Mouse (Mus musculus): ENCODE results near the gene Fhit. TPM values are rescaled to one million over a fixed set of nuclear protein-coding genes. Genes with fewer than 3 reads are reported as not detected.

Fhit gene
- polyA plus RNA-seq, 1 experiment: 1.6 TPM

DNA sequence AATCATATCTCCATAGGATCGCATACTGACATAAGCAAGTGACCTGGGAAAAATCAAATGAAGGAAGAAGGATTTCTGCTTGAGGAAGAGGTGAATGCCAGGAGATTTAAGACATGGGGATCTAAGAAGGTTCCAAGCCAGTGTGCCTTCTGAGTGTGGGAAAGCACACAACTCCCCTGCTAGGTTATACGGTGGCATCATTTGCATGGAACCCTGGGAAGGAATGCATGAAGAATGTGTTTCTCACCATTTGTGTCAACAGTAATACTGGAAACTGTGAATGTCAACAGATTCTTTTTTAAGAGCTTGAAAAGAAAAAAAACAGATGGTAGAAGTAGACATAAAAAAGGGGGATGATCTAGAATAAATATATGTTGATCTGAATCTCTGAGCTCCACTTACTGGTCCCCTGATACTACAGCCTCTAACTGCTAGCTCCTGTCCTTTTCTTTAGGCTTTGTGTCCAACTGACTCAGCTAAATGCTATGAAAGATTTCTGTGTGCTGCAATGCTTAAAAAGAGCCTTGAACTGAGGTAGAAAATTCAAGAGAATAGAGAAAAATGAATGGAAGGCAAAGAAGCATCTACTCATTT, 1473.1 kb downstream of the Fhit start:
- WGBS: 88% methylated on average over 2 of the region's 2 CpGs
- TF ChIP-seq CTCF (IDR thresholded peaks at IDR 0.05; ENCODE audit: insufficient read depth, low read length) (no peak), POLR2A (IDR thresholded peaks at IDR 0.05; ENCODE audit: borderline replicate concordance, extremely low read depth, low read depth, low read length) (no peak)
- Histone ChIP-seq H3K4me1 (ENCODE audit: control insufficient read depth, insufficient read depth, low read length) (no peaks in the 10 kb centered on the region), H3K4me3 (replicated peaks; ENCODE audit: extremely low read depth, low read depth, low read length) (no peak overlapping the region)
- no peak for DNase-seq

- TF ChIP-seq CTCF (IDR thresholded peaks at IDR 0.05; ENCODE audit: insufficient read depth, low read length): no peak
- Histone ChIP-seq H3K4me3 (replicated peaks; ENCODE audit: extremely low read depth, low read depth, low read length) (no peak overlapping the region), H3K4me1 (ENCODE audit: control insufficient read depth, insufficient read depth, low read length) (no peaks in the 10 kb centered on the region)
- WGBS: 78% methylated on average over 1 of the region's 1 CpGs
- no peak for DNase-seq
These were observed 1477.5 kb downstream of the Fhit start for GRCm38 (mm10) chr14:9684362-9684761.

DNA sequence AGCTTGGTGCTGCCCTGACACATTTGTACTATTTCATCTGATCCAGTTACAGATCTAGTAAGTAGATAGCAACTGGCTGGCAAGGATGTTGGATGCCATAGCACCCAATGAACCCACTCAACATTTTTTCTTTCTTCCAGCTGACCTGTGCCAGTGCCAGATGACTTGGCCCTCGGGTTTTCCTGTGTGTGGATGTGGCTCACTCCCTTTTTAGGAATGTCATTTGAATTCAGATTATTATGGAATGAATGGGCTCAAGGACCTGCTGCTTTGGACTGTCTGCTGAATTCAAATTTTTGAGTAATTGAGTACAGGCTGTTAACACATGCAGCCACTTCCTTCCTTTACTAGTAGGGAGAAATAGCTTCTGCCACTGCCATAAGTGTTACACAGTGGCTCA, 1489.1 kb downstream of the Fhit start:
- DNase-seq: no peak
- TF ChIP-seq CTCF (IDR thresholded peaks at IDR 0.05; ENCODE audit: insufficient read depth, low read length) (no peak), POLR2A (IDR thresholded peaks at IDR 0.05; ENCODE audit: borderline replicate concordance, extremely low read depth, low read depth, low read length) (no peak)
- no peaks in the 10 kb centered on the region for H3K4me1 ChIP-seq (ENCODE audit: control insufficient read depth, insufficient read depth, low read length)
- WGBS: 26% methylated on average over 1 of the region's 1 CpGs
- no peak overlapping the region for H3K4me3 ChIP-seq (replicated peaks; ENCODE audit: extremely low read depth, low read depth, low read length)

GRCm38 (mm10) chr14:9671776-9672175, 1490.1 kb downstream of the Fhit start:
- no peak overlapping the region for H3K4me3 ChIP-seq (replicated peaks; ENCODE audit: extremely low read depth, low read depth, low read length)
- TF ChIP-seq CTCF (IDR thresholded peaks at IDR 0.05; ENCODE audit: insufficient read depth, low read length): no peak
- no peak for TF ChIP-seq POLR2A (IDR thresholded peaks at IDR 0.05; ENCODE audit: borderline replicate concordance, extremely low read depth, low read depth, low read length)
- H3K4me1 ChIP-seq (ENCODE audit: control insufficient read depth, insufficient read depth, low read length): no peaks in the 10 kb centered on the region
- no peak for DNase-seq
- WGBS: 74% methylated on average over 3 of the region's 3 CpGs

- no peak for DNase-seq
- 38% methylated on average over 1 of the region's 1 CpGs for WGBS
- H3K4me3 ChIP-seq (replicated peaks; ENCODE audit: extremely low read depth, low read depth, low read length): no peak overlapping the region
- TF ChIP-seq CTCF (IDR thresholded peaks at IDR 0.05; ENCODE audit: insufficient read depth, low read length) (no peak), POLR2A (IDR thresholded peaks at IDR 0.05; ENCODE audit: borderline replicate concordance, extremely low read depth, low read depth, low read length) (no peak)
- H3K4me1 ChIP-seq (ENCODE audit: control insufficient read depth, insufficient read depth, low read length): no peaks in the 10 kb centered on the region
These were observed 1492.1 kb downstream of the Fhit start for GRCm38 (mm10) chr14:9669766-9670165.

GRCm38 (mm10) chr14:9658445-9658844, 1503.4 kb downstream of the Fhit start:
- WGBS: 59% methylated on average over 1 of the region's 1 CpGs
- no peak for TF ChIP-seq POLR2A (IDR thresholded peaks at IDR 0.05; ENCODE audit: borderline replicate concordance, extremely low read depth, low read depth, low read length)
- DNase-seq: no peak

DNA sequence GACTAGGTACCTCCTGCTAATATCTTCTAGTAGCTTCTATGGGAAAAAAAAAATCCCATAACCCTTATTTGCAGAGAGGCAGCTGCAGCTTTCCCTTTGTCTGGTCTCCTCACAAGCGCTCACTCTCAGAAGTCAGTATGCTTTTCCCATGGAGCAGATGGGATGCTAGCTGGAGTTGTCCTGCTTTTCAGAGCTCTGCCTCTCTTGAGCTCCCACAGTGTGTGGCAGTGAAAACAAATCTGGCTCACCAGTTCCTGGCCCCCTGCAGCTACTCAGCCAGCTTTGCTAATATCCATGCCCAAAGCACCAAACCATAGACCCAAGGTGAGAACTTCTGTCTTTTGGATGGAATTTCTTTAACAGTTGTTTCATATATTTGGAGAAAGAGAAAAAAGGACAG, 1510.4 kb downstream of the Fhit start:
- Histone ChIP-seq H3K4me1 (ENCODE audit: control insufficient read depth, insufficient read depth, low read length) (no peaks in the 10 kb centered on the region), H3K4me3 (replicated peaks; ENCODE audit: extremely low read depth, low read depth, low read length) (no peak overlapping the region)
- 92% methylated on average over 1 of the region's 1 CpGs for WGBS
- TF ChIP-seq POLR2A (IDR thresholded peaks at IDR 0.05; ENCODE audit: borderline replicate concordance, extremely low read depth, low read depth, low read length) (no peak), CTCF (IDR thresholded peaks at IDR 0.05; ENCODE audit: insufficient read depth, low read length) (no peak)
- DNase-seq: no peak

More at GRCm38 (mm10) chr14:9658445-9658844, 1503.4 kb downstream of the Fhit start:
- H3K4me3 ChIP-seq (replicated peaks; ENCODE audit: extremely low read depth, low read depth, low read length): no peak overlapping the region
- H3K4me1 ChIP-seq (ENCODE audit: control insufficient read depth, insufficient read depth, low read length): no peaks in the 10 kb centered on the region

DNA sequence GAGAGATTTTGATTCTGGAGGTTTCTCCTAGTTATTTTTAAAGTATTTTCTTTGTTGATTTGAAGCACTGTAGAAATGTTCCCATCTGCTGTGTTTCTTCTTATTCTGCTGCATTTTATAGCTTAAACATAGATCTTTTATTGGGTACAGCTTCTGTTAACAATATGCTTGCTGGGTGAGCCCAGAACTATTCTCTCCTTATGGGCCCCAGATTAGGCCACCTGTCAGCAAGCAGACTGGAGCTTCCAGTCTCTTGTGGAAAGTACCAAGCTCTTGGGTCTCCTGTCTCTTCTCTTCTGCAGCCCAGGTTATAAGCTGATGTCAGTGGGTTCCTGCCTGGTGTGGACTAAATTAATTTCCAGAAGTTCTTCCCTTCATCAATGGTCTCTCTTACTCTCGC, 1513.4 kb downstream of the Fhit start:
- no peaks in the 10 kb centered on the region for H3K4me1 ChIP-seq (ENCODE audit: control insufficient read depth, insufficient read depth, low read length)
- 92% methylated on average over 1 of the region's 1 CpGs for WGBS
- no peak overlapping the region for H3K4me3 ChIP-seq (replicated peaks; ENCODE audit: extremely low read depth, low read depth, low read length)
- DNase-seq: no peak
- TF ChIP-seq CTCF (IDR thresholded peaks at IDR 0.05; ENCODE audit: insufficient read depth, low read length) (no peak), POLR2A (IDR thresholded peaks at IDR 0.05; ENCODE audit: borderline replicate concordance, extremely low read depth, low read depth, low read length) (no peak)

GRCm38 (mm10) chr14:9646233-9646632, 1515.6 kb downstream of the Fhit start:
- WGBS: 85% methylated on average over 7 of the region's 7 CpGs
- no peak for TF ChIP-seq POLR2A (IDR thresholded peaks at IDR 0.05; ENCODE audit: borderline replicate concordance, extremely low read depth, low read depth, low read length)
- TF ChIP-seq CTCF (IDR thresholded peaks at IDR 0.05; ENCODE audit: insufficient read depth, low read length): no peak
- H3K4me1 ChIP-seq (ENCODE audit: control insufficient read depth, insufficient read depth, low read length): no peaks in the 10 kb centered on the region
- no peak for DNase-seq
- no peak overlapping the region for H3K4me3 ChIP-seq (replicated peaks; ENCODE audit: extremely low read depth, low read depth, low read length)

DNA sequence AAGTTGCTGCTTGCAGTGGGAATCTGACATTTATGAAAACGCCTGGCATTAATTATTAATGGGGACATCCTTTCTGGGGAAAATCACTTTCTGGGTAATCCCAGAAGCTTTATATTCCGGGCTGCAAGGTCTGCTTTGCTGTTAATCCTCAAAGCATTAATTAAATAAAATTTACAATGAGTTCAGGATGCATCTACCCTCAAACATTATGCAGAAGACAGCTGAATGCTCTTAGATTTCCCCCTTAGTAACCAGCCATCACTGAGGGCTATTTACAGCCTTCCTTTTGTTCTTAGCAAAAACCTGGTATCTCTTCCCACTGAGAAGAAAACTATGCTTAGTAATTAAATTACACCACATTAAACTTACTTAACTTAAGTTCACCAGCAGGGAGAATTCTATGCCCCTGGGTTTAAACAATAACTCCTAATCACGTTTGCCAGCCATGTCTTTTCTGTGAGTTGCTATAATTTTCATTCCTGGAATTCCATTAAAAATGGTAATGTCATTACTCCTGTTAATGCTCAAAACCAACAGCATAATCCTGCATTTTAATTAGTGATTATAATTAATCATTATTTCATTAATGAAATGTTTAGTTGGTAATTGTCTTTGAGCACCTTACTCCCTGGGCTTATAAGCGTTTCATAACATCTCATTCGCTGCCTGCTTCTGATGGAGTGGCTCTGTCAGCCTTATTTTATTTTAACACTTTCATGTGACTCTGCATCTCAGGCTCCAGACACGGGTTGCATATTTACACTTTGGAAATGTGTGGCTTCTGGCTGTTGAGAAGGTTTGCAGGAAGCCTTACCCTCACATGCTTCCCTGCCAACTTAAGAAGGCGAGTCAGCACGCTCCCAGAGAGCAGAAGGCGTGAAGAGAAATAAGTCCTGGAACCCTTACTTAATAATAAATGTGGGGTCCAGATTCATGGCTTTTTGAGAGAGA, 1517.3 kb downstream of the Fhit start:
- WGBS: 49% methylated on average over 9 of the region's 9 CpGs
- DNase-seq: no peak
- no peak overlapping the region for H3K4me3 ChIP-seq (replicated peaks; ENCODE audit: extremely low read depth, low read depth, low read length)
- no peak for TF ChIP-seq CTCF (IDR thresholded peaks at IDR 0.05; ENCODE audit: insufficient read depth, low read length)
- no peak for TF ChIP-seq POLR2A (IDR thresholded peaks at IDR 0.05; ENCODE audit: borderline replicate concordance, extremely low read depth, low read depth, low read length)
- H3K4me1 ChIP-seq (ENCODE audit: control insufficient read depth, insufficient read depth, low read length): no peaks in the 10 kb centered on the region
